Mouse (Mus musculus) testis, adult 2 months (tissue): ENCODE measurements around the gene Abhd2. TPM values are rescaled to one million over a fixed set of nuclear protein-coding genes. Genes with fewer than 3 reads are reported as not detected.

Source experiments
- H3K27ac ChIP-seq: fragments of 200-500 bp; 2 replicates; pipeline ENCODE4 v1.5.1; 2012; ENCODE audit warnings: low read depth, low read length; ENCODE audit not compliant: control insufficient read depth, insufficient read depth
- H3K27me3 ChIP-seq: fragments of 200-500 bp; 2 replicates; pipeline ENCODE4 v1.6.1; 2012; ENCODE audit warnings: mild to moderate bottlenecking, low read length, moderate library complexity; ENCODE audit not compliant: control insufficient read depth, insufficient read depth
- H3K36me3 ChIP-seq: fragments of 200-500 bp; 2 replicates; pipeline ENCODE4 v1.6.1; 2012; ENCODE audit warnings: mild to moderate bottlenecking, low read length; ENCODE audit not compliant: control insufficient read depth, insufficient read depth
- H3K4me1 ChIP-seq: fragments of 200-500 bp; 2 replicates; pipeline ENCODE4 v1.6.1; 2012; ENCODE audit warnings: low read length; ENCODE audit not compliant: control insufficient read depth, insufficient read depth
- H3K4me3 ChIP-seq: fragments of 200-500 bp; 2 replicates; pipeline ENCODE4 v1.5.1; 2012; ENCODE audit warnings: low read depth, mild to moderate bottlenecking, low read length, moderate library complexity, mixed read lengths; ENCODE audit not compliant: control insufficient read depth
- CTCF ChIP-seq: fragments of 200-500 bp; IDR thresholded peaks from 2 replicates; pipeline ENCODE4 v1.5.1; 2012; ENCODE audit warnings: low read depth, mild to moderate bottlenecking, inconsistent platforms, low read length, moderate library complexity; ENCODE audit not compliant: control insufficient read depth, insufficient read depth, insufficient replicate concordance
- POLR2A ChIP-seq: fragments of 200-500 bp; IDR thresholded peaks from 2 replicates; pipeline ENCODE4 v1.6.1; 2012; ENCODE audit warnings: low read depth, mild to moderate bottlenecking, inconsistent platforms, low read length, moderate library complexity; ENCODE audit not compliant: control insufficient read depth
- polyA plus RNA-seq: library from polyadenylated mRNA; depleted of rRNA; stranded (reverse); fragments of >200 nt; gene quantifications from 2 replicates; pipeline ENCODE4 v1.2.3, GENCODE M21; 2012

Abhd2 gene
- polyA plus RNA-seq, 1 experiment: 50.3 TPM

DNA sequence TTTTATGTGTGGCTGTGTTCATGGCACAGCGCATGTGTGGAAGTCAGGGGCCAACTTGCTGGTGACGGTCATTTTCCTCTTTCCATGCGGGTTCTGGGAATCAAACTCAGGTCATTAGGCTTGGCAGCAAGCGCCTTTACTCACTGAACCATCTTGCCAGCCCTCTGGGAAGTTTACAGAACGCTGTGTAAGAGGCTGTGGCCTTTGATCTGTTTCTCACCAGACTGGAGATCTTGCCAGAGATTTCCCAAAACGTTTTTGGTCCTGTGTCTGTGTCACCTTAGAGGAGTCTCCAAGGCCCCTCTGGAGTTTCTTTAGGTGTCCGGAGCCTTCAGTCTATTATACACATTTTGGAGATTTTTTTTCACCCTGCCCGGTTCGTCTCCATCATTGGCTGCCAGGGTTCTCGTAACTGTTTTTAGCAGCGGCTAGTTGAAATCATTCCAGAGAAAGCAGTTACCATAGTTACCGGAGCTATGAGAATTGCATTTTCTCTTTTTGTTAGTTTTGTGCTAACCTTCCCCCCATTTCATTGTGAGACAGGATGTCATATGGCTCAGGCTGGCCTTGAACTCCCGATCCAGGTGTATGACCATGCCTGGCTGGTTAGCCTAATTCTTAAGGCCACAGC lies 22.3 kb downstream of the Abhd2 start:
- Histone ChIP-seq H3K4me1 (peaks cover 16% of the 10 kb centered on the region), H3K27me3 (no peaks in the 10 kb centered on the region), H3K4me3 (no peak overlapping the region), H3K36me3 (no peaks in the 10 kb centered on the region), H3K27ac (no peak overlapping the region; the same call in 1 of the 2 replicates)
- no peak for TF ChIP-seq POLR2A
- no peak for TF ChIP-seq CTCF

DNA sequence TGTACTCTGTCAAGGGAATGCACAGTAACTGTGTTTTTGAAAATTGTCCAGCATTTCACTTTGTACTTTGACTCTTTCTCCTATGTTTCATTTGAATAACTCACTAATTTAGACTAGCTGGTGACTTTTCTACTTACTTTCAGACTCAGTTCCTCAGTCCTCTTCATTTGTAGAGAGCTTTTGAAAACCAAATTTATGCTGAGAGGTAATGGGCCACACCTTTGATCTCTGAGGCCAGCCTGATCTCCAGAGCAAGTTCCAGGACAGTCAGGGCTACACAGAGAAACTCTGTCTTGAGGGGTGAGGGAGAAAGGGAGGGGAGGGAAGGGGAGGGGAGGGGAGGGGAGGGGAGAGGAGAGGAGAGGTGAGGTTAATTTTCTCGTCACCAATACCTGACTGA lies 25.7 kb downstream of the Abhd2 start:
- H3K4me1 ChIP-seq: peaks cover 6% of the 10 kb centered on the region
- no peaks in the 10 kb centered on the region for H3K36me3 ChIP-seq
- H3K27me3 ChIP-seq: no peaks in the 10 kb centered on the region
- no peak overlapping the region for H3K27ac ChIP-seq
- TF ChIP-seq CTCF (no peak), POLR2A (no peak)
- no peak overlapping the region for H3K4me3 ChIP-seq

DNA sequence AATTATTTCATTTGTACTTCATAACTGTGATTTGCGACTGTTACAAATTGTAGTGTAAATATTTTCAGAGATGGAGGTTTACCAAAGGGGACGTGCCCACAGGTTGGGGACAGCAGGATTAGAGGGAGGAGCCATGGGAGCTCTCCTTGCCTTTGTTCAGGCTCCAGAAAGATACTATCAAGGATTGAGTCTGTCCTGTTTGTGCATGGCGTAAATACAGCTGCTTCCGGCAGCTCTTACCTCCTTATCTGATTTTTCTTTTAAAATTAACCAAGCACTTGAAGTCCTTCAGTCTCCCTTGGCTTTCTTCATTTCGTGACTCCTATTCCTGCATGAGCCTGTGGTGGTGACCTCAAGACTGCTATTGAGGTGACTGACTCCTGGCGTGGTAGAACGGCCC lies 26.5 kb downstream of the Abhd2 start:
- peaks cover 6% of the 10 kb centered on the region for H3K4me1 ChIP-seq
- peak overlapping the region; percentile 75 for H3K27ac ChIP-seq
- no peak overlapping the region for H3K4me3 ChIP-seq
- no peak for TF ChIP-seq POLR2A
- TF ChIP-seq CTCF: no peak
- no peaks in the 10 kb centered on the region for H3K36me3 ChIP-seq
- H3K27me3 ChIP-seq: no peaks in the 10 kb centered on the region

DNA sequence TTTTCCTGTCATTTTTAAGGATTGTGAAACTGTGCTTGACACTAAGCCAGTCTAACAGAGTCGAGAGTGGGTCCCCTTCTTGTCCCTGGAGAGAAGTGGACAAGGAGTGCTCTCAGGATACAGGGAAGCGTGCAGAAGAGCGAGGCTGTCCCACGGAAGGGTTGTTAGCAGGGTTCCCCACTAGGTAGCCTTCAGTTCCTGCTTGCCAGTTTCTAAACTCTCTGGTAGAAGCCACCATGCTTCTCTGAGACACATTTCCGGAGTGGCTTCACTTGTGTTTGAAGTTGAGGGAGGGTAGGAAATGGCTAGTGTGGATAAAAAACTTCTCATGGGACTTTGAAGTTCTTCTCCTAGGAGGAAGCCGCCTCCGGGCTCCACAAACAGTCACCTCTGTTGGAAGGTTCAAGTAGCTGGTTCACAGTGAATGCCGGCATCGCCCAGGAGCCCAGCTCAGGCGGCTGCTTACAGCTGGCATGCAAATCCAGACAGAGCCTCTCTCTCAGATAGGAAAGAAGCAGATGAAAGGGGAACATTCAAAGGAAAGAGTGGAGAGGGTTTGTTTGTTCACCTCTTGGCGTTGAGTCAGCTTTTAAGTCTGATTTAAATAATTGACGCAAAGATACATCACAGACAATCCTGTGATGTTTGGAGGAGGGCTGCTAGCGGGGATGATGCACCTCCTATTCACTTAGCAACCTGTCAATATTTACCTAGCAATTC lies 27.6 kb downstream of the Abhd2 start:
- TF ChIP-seq CTCF (no peak), POLR2A (no peak)
- Histone ChIP-seq H3K36me3 (no peaks in the 10 kb centered on the region), H3K4me3 (no peak overlapping the region), H3K4me1 (peaks cover 5% of the 10 kb centered on the region), H3K27ac (no peak overlapping the region), H3K27me3 (no peaks in the 10 kb centered on the region)

DNA sequence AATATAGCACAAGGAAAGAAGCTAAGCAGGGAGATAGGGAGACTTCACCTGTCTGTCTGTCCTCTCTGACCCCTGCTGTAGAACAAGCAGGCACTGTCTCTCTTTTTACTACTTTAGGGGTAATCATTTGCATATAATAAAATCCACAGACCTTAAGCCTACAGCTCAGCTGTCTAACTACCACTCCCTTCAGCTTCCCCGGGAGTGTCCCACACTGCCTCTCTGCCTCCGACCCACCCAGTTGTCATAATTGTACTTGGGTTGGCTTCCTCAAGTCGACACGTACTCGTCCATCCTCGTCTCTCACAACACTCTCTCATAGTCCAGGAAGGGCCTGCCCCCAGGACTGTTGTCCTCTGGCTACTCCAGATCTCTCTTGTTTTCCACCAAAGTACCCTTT lies 29.1 kb downstream of the Abhd2 start:
- Histone ChIP-seq H3K36me3 (no peaks in the 10 kb centered on the region; the same call in 1 of the 2 replicates), H3K4me1 (peaks cover 5% of the 10 kb centered on the region), H3K4me3 (no peak overlapping the region), H3K27ac (no peak overlapping the region), H3K27me3 (no peaks in the 10 kb centered on the region)
- TF ChIP-seq CTCF (no peak), POLR2A (no peak)

DNA sequence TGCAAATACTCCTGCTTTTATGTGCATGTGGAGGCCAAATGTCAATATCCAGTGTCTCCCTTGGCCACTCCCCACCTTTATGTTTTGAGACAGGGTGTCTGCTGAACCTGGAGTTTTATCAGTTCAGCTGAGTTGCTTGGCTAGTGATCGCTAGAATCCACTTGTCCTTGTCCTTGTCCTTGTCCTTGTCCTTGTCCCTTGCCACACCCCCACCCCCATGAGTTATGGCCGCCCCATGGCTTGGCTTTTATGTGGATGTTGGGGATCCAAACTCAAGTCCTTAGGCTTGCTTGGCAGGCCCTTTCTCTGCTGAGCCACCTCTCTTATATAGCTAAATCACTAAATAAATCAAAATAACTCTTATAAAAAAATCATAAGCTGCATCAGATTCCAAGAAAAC lies 29.6 kb downstream of the Abhd2 start:
- Histone ChIP-seq H3K27me3 (no peaks in the 10 kb centered on the region), H3K36me3 (no peaks in the 10 kb centered on the region; the same call in 1 of the 2 replicates), H3K4me3 (no peak overlapping the region), H3K27ac (no peak overlapping the region), H3K4me1 (peaks cover 5% of the 10 kb centered on the region)
- TF ChIP-seq POLR2A (no peak), CTCF (no peak)

DNA sequence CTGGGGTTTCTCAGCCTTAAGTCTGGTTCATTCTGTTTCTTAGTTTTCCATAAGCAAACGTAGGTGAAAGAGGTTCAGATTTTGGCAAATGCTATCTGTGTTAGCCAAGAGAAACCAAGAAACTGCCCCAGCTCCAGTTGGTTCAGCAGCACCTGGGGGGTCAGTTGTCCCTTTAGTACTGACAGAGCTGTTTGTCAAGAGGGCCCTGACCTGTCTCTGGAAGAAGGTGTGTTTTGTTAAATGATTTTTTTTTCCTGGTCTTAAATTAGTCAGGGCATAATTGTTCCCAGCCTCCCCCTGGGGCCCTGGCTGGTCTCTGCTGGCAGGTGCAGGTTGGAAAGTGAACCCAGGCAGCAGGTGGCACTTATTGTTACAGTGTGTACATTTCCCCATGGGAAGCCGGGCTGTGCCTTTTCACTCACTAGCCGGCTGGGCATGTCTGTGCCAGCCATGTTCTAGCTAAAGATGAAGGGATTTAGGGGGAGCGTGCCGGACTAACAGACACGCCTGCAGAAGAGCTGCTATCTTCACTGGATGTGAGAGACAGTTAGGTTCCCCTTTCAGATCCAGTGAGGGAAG lies 30.3 kb downstream of the Abhd2 start:
- Histone ChIP-seq H3K4me1 (peaks cover 5% of the 10 kb centered on the region), H3K27ac (no peak overlapping the region; the same call in 1 of the 2 replicates), H3K36me3 (no peaks in the 10 kb centered on the region; the same call in 1 of the 2 replicates), H3K27me3 (no peaks in the 10 kb centered on the region), H3K4me3 (no peak overlapping the region)
- TF ChIP-seq CTCF: no peak
- no peak for TF ChIP-seq POLR2A
